Mouse (Mus musculus) midbrain, postnatal 0 days (tissue): Measurements from ENCODE around the gene Xbp1. TPM values are rescaled to one million over a fixed set of nuclear protein-coding genes. Genes with fewer than 3 reads are reported as not detected.

Experiments
- ATAC-seq: fragments of 200-750 bp; cut with Nextera tagmentation; 2 replicates; pipeline ENCODE4 v1.8.0; 2017; ENCODE audit warnings: moderate number of reproducible peaks, mild to moderate bottlenecking, moderate TSS enrichment, moderate library complexity; ENCODE audit not compliant: low FRiP score
- DNase-seq: peaks from one replicate; pipeline ENCODE4 v3.0.0-alpha.2; 2015; ENCODE audit warnings: low spot score
- H3K27ac ChIP-seq: fragments of 300-500 bp; sonication (generic); 2 replicates; pipeline ENCODE4 v1.5.1; 2014; ENCODE audit warnings: low read depth, mild to moderate bottlenecking, low read length, mixed read lengths
- H3K27me3 ChIP-seq: fragments of 300-500 bp; sonication (generic); 2 replicates; pipeline ENCODE4 v1.6.1; 2014; ENCODE audit warnings: low read length, control low read depth, mixed read lengths; ENCODE audit not compliant: insufficient read depth
- H3K36me3 ChIP-seq: fragments of 300-500 bp; sonication (generic); 2 replicates; pipeline ENCODE4 v1.6.1; 2014; ENCODE audit warnings: low read length, control low read depth, mixed read lengths; ENCODE audit not compliant: insufficient read depth
- H3K4me1 ChIP-seq: fragments of 300-500 bp; sonication (generic); 2 replicates; pipeline ENCODE4 v1.6.1; 2014; ENCODE audit warnings: mild to moderate bottlenecking, control low read depth, antibody characterized with exemption, low read length, mixed read lengths; ENCODE audit not compliant: insufficient read depth
- H3K4me2 ChIP-seq: fragments of 300-500 bp; sonication (generic); 2 replicates; pipeline ENCODE4 v1.6.1; 2014; ENCODE audit warnings: low read depth, mild to moderate bottlenecking, low read length, mixed read lengths; ENCODE audit not compliant: poor library complexity, severe bottlenecking
- H3K4me3 ChIP-seq: fragments of 300-500 bp; sonication (generic); 2 replicates; pipeline ENCODE4 v1.5.1; 2014; ENCODE audit warnings: low read depth, mild to moderate bottlenecking, low read length, moderate library complexity
- H3K9ac ChIP-seq: fragments of 300-500 bp; sonication (generic); replicated peaks from 2 replicates; pipeline ENCODE4 v1.6.1; 2014; ENCODE audit warnings: mild to moderate bottlenecking, low read length, moderate library complexity, mixed read lengths; ENCODE audit not compliant: poor library complexity, severe bottlenecking
- H3K9me3 ChIP-seq: fragments of 300-500 bp; sonication (generic); 2 replicates; pipeline ENCODE4 v1.6.1; 2016; ENCODE audit warnings: low read length, control low read depth
- CTCF ChIP-seq: IDR thresholded peaks from 2 replicates; pipeline ENCODE4 v1.5.1; 2016; ENCODE audit warnings: antibody characterized with exemption, mild to moderate bottlenecking
- WGBS: fragments of 180-500 bp; shearing (Covaris S2); extraction: QIAGEN DNeasy Blood & Tissue Kit; methylation state at CpG from one replicate; pipeline ENCODE4 v1.1.7; 2014; 5-methylcytosine and 5-hydroxymethylcytosine counted together
- polyA plus RNA-seq: library from polyadenylated mRNA; unstranded; fragments of >200 nt; fragmentation: Nextera tagmentation; extraction: Ambion mirVana; gene quantifications from 2 replicates; pipeline ENCODE4 v1.2.1, GENCODE M21; 2015
- total RNA-seq: library from RNA; depleted of rRNA; stranded (reverse); fragments of >200 nt; gene quantifications from 2 replicates; pipeline ENCODE4 v1.2.3, GENCODE M21; 2014

Gene Xbp1
- total and polyA plus RNA-seq, 2 experiments from 2014 or later, result 97.4 to 120 TPM

GRCm38 (mm10) chr11:5499961-5500644, 20.4 kb upstream of the Xbp1 start:
- no peak for TF ChIP-seq CTCF
- no peaks in the 10 kb centered on the region for H3K36me3 ChIP-seq
- H3K4me1 ChIP-seq, result no peaks in the 10 kb centered on the region
- no peak overlapping the region for H3K4me3 ChIP-seq
- 88% methylated on average over 11 of the region's 11 CpGs for WGBS
- no peak overlapping the region for H3K9ac ChIP-seq
- no peaks in the 10 kb centered on the region for H3K9me3 ChIP-seq
- no peaks in the 10 kb centered on the region for H3K27me3 ChIP-seq
- no peak overlapping the region for H3K4me2 ChIP-seq
- no peak for ATAC-seq
- H3K27ac ChIP-seq, result no peak overlapping the region
- DNase-seq, result no peak

- Histone ChIP-seq H3K4me3 (no peak overlapping the region), H3K9me3 (no peaks in the 10 kb centered on the region), H3K4me1 (no peaks in the 10 kb centered on the region), H3K4me2 (no peak overlapping the region), H3K27me3 (no peaks in the 10 kb centered on the region), H3K9ac (no peak overlapping the region), H3K36me3 (no peaks in the 10 kb centered on the region), H3K27ac (no peak overlapping the region)
- DNase-seq, result no peak
- 79% methylated on average over 13 of the region's 13 CpGs for WGBS
- no peak for ATAC-seq
- no peak for TF ChIP-seq CTCF
These were observed 19.3 kb upstream of the Xbp1 start for GRCm38 (mm10) chr11:5500903-5501741.

GRCm38 (mm10) chr11:5502351-5503051, 18.0 kb upstream of the Xbp1 start:
- H3K9ac ChIP-seq, result no peak overlapping the region
- H3K9me3 ChIP-seq, result no peaks in the 10 kb centered on the region
- no peaks in the 10 kb centered on the region for H3K27me3 ChIP-seq
- ATAC-seq, result no peak
- no peak for DNase-seq
- H3K4me3 ChIP-seq, result no peak overlapping the region
- no peak overlapping the region for H3K27ac ChIP-seq
- no peaks in the 10 kb centered on the region for H3K4me1 ChIP-seq
- no peaks in the 10 kb centered on the region for H3K36me3 ChIP-seq
- no peak overlapping the region for H3K4me2 ChIP-seq
- WGBS, result 86% methylated on average over 10 of the region's 10 CpGs
- TF ChIP-seq CTCF, result no peak

GRCm38 (mm10) chr11:5505856-5506575, 14.4 kb upstream of the Xbp1 start:
- H3K4me3 ChIP-seq, result no peak overlapping the region
- H3K4me2 ChIP-seq, result no peak overlapping the region
- WGBS, result 31% methylated on average over 18 of the region's 18 CpGs
- no peak for TF ChIP-seq CTCF
- no peaks in the 10 kb centered on the region for H3K4me1 ChIP-seq
- no peaks in the 10 kb centered on the region for H3K36me3 ChIP-seq
- no peak overlapping the region for H3K9ac ChIP-seq
- H3K9me3 ChIP-seq, result no peaks in the 10 kb centered on the region
- ATAC-seq (no peak), DNase-seq (no peak)
- no peaks in the 10 kb centered on the region for H3K27me3 ChIP-seq
- H3K27ac ChIP-seq, result no peak overlapping the region

- Histone ChIP-seq H3K27ac (no peak overlapping the region), H3K4me2 (no peak overlapping the region), H3K4me3 (no peak overlapping the region), H3K4me1 (no peaks in the 10 kb centered on the region), H3K36me3 (no peaks in the 10 kb centered on the region), H3K27me3 (no peaks in the 10 kb centered on the region), H3K9me3 (no peaks in the 10 kb centered on the region), H3K9ac (no peak overlapping the region)
- DNase-seq, result no peak
- WGBS, result 81% methylated on average over 8 of the region's 8 CpGs
- TF ChIP-seq CTCF, result no peak
- ATAC-seq, result no peak
These were observed 11.0 kb upstream of the Xbp1 start for GRCm38 (mm10) chr11:5509215-5510098.
